Mouse (Mus musculus): ENCODE results near the gene Prkar2a.

Prkar2a gene

DNA sequence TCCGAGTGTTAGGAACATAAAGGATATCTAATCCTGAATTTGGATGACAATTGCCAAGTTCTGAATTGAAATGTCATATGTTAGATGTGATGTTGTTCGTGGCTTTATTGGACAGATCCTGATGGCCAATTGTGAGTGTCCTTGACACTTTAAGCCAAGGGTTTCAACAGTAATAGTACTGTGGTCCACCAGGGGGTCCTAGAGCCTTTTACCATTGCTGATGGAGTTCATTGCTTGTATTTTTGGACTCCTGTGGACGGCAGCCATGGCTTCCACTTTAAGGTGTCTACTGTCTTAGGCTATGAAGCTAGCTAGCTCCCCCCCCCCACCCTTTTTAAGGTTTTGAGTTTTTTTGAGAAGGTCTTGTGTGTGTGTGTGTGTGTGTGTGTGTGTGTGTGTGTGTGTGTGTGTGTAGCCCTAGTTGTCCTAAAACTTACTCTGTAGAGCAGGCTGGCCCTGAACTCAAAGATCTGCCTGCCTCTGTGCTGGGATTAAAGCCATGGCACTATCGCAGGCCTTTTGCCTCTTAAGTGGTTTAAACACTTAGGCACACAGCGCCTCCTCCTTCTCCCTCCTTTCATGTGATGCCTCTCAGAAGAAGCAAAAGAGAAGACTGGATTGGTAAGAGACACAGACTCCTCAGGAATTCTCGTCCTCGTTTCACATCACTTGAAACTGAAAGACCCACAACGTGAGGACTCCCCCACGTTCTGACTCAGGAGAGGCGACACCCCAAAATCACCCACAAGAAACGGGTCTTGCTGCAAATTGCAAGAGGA lies 63.2 kb downstream of the Prkar2a start:
- DNase-seq (ENCODE audit: low read depth, low spot score) = no peak

DNA sequence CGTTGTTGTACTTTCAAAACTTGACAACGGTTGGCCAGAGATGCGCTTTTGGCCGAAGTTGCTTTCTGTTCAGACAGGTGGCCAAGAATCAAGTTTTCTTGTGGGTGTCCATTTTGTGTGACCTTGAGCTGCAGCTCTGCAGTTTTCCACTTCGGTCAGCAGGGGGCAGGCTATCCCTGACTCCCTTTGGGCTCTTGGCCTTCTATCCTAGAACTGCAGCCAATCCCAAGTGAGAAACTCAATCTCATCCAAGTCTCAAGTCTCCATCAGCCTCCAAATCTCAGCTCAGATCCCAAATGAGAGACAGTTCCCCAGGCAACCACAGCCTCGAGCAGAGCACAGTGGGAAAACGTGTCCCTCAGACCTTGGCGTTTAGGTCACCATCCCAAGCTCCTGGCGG lies 64.2 kb downstream of the Prkar2a start:
- DNase-seq (ENCODE audit: low read depth, low spot score) = peak; percentile 68

DNA sequence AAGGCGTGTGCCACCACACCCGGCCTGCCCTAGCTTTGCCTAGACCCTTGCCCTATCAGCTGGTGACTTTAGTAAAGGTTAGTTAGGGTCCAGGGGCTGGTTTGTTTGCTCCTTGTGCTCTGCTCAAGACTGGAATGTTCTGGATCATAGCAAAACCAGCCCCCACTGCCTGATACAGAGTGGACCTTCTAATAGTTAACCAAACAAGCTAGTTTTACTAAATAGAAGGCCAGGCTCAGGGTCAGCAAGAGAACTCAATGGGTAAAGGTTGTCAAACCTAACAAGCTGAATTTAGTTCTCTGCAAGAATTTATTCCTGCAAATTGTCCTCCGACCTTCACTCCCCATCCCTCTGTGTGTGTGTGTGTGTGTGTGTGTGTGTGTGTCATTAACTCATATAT lies 64.9 kb downstream of the Prkar2a start:
- no peak for DNase-seq (ENCODE audit: low read depth, low spot score)

DNA sequence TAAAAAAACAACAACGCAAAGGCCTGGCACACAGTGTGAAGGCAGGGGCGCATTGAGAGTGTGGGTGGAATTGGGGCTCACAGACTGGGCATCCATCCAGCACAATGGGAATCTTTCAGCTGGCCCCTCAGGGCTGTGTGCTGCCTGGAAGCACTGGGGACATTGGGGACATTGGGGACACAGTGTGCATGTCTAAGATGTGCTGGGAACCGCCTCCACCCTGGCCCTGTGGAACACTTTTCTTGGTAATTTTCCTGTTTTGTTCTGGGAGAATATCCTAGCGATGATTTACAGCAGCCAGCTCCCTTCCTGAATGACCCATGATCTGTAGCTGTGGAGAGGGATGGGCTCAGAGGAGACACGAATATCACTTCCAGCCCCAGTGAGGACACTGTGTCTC lies 65.3 kb downstream of the Prkar2a start:
- no peak for DNase-seq (ENCODE audit: low read depth, low spot score)

DNA sequence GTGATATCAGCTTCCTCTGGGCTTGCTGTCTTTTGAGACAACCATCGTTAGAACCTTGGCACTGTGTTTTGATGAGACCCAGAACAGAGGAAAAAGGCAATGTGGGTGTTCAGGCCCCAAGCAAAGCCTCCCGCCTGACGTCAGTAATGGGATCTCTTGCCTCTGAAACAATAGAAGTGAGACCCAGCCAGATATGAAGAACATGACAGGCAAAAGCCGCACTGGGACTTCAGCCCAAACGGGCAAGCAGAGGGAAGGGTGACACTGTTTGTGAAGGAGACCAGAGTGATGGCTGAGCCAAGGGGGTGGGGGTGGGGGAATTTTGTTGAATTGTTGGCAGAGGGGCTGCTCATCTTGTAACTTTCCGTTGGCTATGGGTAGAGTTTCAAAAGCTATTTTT lies 68.3 kb downstream of the Prkar2a start:
- no peak for DNase-seq (ENCODE audit: low read depth, low spot score)

DNA sequence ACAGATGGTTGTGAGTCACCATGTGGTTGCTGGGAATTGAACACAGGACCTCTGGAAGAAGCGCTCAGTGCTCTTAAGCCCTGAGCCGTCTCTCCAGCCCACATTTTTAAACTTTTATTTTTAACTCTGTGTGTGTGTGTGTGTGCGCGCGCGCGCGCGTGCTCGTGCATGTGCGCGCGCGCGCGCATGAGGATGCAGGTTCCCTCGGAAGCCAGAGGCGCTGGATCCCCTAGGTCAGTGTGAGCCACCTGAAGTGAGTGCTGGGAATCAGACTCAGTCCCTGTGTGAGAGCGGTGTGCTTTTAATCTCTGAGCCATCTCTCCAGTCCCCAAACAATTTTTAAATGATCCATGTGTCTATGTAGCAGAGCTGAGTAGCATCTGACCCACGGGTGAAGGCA lies 70.0 kb downstream of the Prkar2a start:
- DNase-seq (ENCODE audit: low read depth, low spot score) = no peak

DNA sequence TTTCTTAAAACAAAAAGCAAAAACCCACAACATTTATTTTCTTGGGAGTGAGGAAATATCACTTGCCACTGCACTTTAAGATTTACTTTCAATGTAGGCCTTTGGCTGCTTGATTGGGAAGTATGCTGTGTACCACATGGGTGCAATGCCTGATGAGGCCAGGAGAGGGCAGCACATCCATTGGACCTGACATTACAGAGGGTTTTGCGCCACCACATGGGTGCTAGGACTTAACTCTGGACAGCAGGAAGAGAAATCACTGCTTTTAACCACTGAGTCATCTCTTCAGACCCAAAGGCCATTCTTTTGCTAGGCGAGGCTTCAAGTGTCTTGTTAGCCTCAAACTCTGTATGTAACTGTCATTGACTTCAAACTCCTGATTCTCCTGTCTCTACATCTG lies 70.7 kb downstream of the Prkar2a start:
- DNase-seq (ENCODE audit: low read depth, low spot score) = peak; percentile 54

DNA sequence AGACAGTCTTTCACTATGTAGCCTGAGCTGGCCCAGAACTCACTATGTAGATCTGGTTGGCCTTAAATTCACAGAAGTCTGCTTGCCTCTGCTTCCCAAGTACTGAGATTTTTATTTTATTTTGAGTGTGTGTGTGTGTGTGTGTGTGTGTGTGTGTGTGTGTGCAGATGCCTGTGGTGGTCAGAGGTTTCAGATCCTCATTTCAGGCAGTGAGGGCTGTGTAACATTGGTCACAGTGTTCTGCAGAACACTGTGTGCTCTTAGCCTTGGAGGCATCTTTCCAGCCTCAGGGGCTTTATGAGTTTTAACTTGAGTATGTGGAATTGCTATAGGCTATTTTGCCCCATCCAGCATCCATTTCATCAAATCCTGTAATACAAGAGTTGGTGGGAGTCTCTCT lies 72.4 kb downstream of the Prkar2a start:
- DNase-seq (ENCODE audit: low read depth, low spot score) = no peak

DNA sequence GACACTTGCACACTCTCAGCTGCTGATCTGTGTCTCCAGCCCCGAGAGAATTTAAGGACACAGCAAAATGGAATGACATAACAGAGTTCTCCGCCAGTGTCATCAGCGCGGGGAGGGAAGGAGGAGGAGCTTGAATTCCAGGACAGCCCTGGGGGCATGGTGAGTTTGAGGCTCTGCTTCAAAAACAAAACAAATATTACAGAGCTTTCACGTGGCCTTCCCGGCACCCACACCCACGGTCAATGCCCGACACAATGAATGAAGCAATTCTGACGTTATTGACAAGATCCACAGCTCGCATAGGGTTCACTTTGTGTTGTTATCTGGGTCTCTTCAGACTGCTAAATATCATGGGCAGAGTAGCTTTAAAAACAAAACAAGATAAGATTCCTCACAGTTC lies 75.9 kb downstream of the Prkar2a start:
- DNase-seq (ENCODE audit: low read depth, low spot score) = no peak

DNA sequence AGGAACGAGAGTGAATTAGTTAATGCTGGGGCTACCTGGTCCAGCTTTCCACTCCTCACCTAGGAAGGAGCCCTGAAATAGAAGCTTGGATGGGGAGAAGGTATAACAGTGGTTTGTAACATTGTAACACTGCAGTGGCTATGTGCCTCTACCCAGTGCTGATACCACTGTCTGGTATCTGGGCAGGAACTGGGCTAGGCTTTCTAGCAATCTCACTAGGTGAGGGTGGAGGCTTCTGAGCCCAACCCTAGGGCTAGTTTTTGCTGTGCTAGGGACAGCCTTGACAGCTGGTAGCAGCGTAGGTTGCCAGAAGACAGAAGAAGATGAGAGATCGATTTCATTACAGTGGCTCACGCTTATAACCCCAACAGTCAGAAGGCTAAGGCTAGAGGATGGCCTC lies 87.5 kb downstream of the Prkar2a start:
- DNase-seq (ENCODE audit: low read depth, low spot score) = no peak

DNA sequence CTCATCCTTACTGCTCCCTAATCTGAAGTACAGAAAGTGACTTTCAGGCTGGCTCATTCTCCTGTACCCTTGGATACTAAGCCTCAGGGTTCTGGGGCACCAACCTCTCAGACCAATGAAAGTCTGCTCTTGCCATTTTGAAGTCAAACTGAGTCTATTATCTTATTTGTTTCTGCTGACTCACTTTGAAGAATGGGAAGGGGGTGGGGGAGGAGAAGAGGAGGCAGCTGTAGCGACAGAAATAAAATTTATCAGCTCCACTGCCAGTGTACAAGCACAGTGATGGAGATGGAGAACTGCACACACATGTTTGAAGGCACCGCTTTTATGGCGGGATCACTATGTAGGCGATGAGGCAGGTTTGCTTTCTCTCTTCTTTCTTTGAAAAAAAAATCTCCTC lies 88.2 kb downstream of the Prkar2a start:
- DNase-seq (ENCODE audit: low read depth, low spot score) = no peak

DNA sequence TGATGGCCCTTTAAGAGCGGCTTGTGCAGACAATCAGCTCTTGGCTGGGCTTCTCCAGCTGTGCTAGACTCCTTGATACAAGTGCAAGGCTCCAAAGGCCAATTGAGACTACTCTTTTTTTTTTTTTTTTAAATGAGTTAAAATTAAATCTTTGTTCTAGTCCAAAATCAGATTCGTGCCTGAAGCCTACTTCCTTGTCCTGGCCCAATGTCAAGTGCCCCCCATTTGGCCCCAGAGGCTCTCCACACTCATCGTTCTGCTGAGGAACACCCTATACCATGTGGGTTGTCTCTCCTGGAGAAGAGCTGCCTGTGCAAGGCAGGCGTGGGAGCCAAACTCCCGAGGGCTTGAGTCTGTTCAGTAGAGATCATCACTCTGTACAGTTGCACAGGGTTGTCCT lies 91.8 kb downstream of the Prkar2a start:
- no peak for DNase-seq (ENCODE audit: low read depth, low spot score)

DNA sequence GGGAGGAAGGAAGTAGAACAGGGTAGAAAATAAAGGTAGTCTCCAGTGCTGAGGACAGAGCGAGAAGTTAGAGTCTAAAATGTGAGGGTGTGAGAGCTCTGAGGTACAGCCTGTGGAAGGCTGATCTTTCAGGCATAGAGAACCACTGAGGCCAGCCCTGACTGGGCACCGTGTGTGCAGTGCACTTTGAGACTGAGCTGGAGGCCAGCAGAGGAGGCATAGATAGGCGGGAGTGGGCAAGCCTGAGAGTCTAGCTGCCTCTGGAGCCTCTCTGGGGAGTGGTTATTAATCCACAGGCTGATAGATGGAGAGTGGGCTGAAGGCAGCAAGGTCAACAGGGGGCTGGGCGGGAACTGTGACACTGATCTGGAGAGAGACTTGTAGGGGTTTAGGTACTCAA lies 92.8 kb downstream of the Prkar2a start:
- no peak for DNase-seq (ENCODE audit: low read depth, low spot score)

DNA sequence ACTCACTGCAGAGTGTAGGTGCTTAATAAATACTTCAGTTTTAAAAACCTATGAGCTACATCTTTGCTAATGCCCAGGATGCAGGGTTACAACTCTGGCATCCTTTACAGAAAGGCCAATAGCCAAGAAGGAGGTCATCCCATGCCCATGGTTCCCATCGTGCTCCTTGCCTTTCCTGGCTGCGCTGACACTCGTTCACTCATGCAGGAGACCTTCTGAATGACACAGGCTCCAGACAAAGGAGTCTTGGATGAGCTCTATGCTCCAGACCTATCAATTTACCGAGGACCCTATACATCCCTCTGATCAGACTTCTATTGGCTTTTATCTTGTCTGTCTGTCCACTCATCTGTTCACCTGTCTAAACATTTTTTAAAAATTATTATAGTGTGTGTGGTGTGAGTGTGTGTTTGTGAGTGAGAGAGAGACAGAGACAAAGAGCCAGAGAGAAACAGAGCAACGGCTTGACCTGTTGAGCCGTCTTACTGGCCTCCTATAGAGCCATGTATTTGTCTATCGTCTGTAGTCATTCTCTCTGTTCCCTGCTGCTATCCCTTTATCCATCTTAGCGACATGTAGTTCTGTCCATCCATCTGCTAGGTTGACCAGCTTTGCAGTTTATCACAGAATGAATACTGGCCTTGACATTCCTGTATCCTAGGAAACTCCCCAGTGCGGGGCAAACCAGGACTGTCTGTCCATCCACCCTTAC lies 93.9 kb downstream of the Prkar2a start:
- DNase-seq (ENCODE audit: low read depth, low spot score) = peak; percentile 24

DNA sequence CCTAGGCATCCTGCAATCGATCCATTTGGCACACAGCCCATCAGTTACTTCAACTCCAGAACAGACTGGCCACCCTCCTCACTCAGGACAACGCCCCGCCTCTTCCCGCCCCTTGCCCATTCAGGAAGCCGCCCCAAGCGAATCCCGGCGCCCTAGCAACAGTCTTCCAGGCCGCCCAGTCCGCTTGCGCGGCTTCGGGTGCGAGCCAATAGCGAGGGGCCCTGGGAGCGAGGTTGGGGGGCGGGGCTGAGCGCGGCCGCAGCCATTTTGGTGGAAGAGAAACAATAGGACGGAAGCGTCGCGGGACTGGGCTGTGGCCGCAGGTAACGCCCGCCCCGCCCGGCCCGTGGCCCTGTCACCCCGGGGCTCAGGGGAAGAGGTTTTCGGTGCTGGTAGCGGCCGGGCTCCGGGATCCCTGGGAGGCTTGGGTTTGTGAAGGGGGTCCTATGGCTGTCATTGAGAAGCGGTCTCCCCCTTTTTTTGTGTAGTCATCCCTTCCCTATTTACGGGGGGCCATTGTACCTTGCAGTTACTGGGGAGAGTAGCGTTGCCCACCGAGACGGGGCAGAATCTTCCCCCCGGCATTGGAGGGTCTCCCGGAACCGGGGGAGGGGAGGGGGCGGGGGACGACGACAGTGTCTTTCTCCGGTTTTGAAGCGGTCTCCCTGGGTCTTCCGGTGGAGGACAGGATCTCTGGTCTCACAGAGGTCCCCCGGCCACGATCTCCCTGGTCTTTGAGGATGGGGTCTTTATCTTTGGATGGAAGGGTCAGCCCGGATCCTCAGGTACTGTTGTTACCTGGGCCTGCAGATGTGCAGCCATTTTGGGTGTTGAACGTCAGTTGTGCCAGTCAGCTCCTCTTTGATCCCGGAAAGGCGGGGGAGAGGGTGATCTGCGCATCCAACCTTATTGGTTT lies 94.7 kb downstream of the Prkar2a start, which contains the start of gene Ip6k2:
Gene Ip6k2 (plus strand): TSS at position 249 of the 916 bp plus-strand sequence.
- peak; percentile 96 for DNase-seq (ENCODE audit: low read depth, low spot score)

DNA sequence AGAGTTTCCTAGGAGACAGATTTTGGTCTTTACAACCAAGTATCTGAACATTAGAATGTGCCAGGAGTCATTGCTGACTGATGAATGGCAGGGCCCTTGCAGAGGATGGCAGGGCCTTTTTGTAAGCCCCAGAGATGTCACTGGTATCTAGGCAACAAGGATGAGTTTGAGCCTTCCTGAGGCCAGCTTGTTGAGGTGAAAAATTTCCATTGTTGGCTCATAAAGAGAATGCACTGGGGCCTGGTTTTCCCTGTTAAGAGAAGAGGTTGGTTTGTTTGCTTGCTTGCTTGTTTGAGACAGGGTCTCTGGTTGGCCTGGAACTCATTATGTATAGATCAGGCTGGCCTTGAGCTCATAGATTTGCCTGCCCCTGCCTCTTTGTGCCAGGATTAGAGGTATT lies 96.3 kb downstream of the Prkar2a start:
- DNase-seq (ENCODE audit: low read depth, low spot score) = peak; percentile 60

DNA sequence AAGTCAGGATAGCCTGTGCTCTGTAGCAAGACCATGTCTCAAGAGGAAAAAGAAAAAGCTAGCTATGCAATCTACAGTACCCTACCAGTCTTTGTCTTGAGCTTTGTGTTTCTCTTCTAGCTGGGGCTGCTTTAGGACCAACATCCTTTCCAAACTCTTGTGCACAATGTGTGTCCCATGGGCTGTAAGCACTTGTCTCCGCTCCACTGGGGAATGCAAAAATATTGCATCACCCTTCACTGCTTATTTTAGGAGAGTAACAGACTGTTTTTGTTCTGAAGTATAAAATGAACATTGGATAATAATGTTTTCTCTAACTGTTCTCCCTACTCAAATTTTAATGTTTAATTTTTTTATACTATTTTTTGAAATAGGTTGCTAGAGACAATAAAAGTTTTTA lies 97.4 kb downstream of the Prkar2a start:
- DNase-seq (ENCODE audit: low read depth, low spot score) = no peak

DNA sequence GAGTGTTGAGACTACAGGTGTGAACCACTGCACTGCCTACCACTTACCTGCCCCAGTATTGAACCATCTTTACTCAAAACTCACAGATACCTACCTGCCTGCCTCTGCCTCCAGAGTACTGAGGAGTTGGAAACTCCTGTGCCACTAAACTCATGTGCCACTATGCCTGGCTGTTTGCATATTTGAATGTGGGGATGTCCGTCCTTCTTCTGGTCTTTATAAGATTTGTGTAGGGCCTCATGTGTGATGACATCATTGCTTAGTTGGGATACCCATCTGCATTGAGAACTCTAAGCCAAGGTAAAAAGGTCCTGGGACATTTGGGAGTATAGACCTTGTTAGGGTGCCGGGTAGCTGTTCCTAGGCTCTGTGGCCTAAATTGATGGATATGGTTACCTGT lies 98.0 kb downstream of the Prkar2a start:
- DNase-seq (ENCODE audit: low read depth, low spot score) = no peak

DNA sequence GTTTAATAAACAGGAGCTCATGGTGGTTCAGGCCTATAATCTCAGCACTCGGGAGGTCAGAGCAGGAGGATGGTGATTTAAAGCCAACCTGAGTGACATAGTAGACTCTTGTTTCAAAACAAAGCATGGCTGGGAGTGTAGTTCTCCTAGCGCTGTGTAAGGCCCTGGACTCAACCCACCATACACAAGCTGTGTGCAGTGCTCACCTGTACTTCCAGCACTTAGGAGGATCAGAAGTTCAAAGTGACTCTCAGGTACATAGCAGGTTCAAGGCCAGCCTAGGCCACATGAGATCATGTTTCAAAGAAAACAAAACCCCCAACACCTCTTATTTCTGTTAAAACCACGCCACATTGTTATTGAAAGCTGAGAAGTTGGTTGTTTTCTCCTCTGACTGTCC lies 99.6 kb downstream of the Prkar2a start:
- DNase-seq (ENCODE audit: low read depth, low spot score) = no peak

DNA sequence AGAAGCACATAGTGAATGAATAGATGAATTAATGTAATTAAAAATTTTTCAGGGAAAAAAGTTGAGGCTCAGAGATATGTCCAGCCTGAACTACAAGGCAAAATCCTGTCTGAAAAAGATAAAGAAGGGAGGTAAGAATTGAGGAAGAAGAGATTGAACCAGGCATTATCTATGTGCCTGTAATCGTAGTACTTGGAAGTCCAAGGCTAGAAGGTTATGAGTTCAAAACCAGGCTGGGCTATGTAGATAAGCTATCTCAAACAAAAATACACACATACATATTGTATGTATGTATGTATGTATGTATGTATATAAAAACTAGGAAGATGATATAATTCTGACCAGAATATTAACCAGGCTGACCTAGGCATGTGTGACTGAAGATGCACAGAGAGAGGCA lies 103.2 kb downstream of the Prkar2a start:
- DNase-seq (ENCODE audit: low read depth, low spot score) = no peak

DNA sequence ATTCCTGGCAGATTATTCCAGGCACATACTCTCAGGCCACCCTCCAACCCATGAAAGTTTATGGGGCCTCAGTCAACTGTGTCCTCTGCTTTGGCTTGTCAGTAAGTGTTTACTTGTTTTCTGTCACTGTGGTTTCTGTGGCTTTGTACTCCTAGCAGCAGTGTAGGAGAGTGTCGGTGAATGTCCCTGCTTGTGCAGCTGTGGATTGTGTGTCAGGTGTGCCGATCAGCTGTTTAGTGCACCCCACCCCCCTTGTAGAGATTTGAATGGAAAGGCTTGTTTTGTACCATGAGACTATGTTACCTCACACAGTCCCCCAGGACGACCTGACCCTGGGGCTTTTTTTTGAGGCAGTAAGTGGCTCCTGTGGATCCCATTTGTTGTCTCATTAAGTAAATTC lies 103.6 kb downstream of the Prkar2a start:
- DNase-seq (ENCODE audit: low read depth, low spot score) = no peak

DNA sequence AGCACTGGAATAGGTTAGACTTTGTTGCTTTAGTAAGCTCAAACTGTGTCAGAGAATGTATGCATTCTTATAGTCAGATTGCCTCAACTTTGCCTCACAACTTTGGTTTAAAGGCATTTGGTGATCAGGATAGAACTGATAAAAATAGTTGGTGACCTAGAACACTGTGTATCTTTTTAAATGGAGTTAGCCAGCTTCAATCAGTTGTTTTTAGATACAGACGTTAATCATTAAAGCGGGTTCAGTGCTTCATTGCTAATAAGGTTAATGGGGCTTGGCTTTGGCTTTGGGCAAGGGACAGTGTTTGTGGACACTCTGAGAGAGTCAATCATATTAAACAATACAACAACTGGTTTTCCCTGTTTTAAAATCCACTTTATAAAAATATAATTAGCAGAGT lies 106.2 kb downstream of the Prkar2a start:
- DNase-seq (ENCODE audit: low read depth, low spot score) = no peak
